Mouse (Mus musculus): ENCODE results near the gene Mum1l1.
"Not testable (repeated sequence)": the region's sequence is repeated elsewhere in the genome, so short reads cannot be mapped to it uniquely, and the experiment has no call there.

Gene Mum1l1

GRCm38 (mm10) chrX:139209829-139210225 is at the start of gene Mum1l1:
Mum1l1 (plus strand) TSS chrX:139210042.
- peak; percentile 44 for DNase-seq (ENCODE audit: low read depth, low spot score)

GRCm38 (mm10) chrX:139178928-139179327 is 30.9 kb upstream of the Mum1l1 start, which contains the start of gene 4933428M09Rik:
4933428M09Rik (plus strand) TSS chrX:139179228.
- DNase-seq (ENCODE audit: low read depth, low spot score) = no peak

GRCm38 (mm10) chrX:139191506-139191905 is 18.3 kb upstream of the Mum1l1 start:
- not testable (repeated sequence) for DNase-seq (ENCODE audit: low read depth, low spot score)

- no peak for DNase-seq (ENCODE audit: low read depth, low spot score)
Measured at GRCm38 (mm10) chrX:139194572-139195279, 15.1 kb upstream of the Mum1l1 start.

- DNase-seq (ENCODE audit: low read depth, low spot score) = not testable (repeated sequence)
Measured at GRCm38 (mm10) chrX:139209191-139209828, 532 bp upstream of the Mum1l1 start.

DNA sequence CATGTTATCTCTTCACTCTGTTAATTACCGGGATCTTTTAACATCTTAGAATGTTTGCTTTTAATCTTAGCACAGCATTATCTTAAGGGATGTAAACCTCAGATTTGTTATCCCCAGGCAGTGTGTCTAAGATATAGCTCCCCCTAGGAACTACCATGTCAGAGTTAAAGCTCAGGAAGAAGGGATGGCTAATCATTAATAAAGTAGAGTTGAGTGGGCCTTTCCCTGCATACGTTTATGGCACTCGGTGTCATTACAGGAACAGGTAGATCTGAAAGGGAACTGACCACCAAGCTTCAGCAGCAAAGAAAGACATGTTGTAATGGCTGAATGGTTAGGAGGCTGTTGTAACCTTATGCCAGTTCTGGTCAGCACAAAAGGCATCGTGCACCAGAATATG is 4.9 kb downstream of the Mum1l1 start:
- no peak for DNase-seq (ENCODE audit: low read depth, low spot score)

DNA sequence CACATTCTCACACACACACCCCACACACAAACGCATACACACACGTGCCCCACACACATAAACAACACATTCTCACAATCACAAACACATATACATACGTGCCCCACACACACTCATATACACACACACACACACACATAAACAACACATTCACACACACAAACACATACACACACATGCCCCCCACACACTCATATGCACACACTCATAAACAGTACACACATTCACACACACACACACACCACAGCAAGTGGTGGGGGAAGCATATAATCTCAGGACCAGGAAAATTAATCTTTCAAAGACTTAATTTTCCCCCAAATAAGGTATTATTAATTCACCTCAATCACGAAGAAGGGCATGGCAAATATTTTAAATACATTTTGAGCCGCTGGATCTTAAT is 6.6 kb downstream of the Mum1l1 start:
- DNase-seq (ENCODE audit: low read depth, low spot score) = no peak

DNA sequence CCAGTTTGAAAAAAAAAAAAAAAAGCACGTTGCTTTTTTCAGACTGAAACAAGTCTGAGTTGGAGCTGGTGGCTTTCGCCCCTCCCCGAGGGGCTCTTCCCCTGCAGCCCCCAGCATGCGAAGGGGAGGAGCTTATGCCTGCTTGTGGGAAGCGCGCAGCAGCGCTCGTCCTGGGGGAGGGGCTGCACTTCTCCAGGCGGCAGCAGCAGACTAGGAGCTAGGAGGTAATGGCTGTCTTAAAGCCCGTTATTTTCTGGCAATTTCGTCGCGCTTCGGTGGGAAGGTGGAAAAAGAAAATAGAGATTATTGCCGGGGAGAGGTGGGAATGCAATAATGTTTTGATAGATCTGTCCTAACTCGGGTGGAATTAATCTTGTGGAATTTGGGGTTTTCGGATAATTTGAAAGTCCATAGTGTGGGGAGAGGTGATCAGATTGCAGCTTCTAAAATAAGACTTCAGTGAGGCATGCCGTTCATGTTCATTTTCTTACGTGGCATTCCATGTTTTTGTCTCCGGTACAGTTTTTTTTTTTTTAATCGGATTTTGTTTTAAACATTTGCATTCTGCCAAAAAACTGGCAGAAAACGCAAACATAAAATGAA is 7.2 kb downstream of the Mum1l1 start:
- peak; percentile 63 for DNase-seq (ENCODE audit: low read depth, low spot score)

DNA sequence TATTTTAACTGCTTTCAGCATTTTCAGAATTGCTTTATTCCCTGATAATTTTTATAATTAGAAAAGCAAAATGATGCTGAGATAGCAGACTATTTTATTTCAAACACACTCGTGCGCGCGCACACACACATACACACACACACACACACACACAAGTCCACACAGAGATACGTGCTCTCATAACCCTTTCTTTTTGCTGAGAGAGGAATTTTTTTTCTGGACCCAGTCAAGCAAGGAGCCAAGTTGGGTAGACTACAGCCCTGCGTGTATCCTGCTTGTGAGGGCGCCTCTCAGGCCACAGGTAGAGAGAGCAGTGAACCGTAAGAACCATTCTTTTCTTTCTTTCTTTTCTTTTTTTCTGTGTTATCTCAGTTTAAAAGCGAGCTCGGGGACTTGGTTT is 7.9 kb downstream of the Mum1l1 start:
- DNase-seq (ENCODE audit: low read depth, low spot score) = no peak

- DNase-seq (ENCODE audit: low read depth, low spot score) = no peak
Measured at GRCm38 (mm10) chrX:139219017-139219416, 9.2 kb downstream of the Mum1l1 start.

DNA sequence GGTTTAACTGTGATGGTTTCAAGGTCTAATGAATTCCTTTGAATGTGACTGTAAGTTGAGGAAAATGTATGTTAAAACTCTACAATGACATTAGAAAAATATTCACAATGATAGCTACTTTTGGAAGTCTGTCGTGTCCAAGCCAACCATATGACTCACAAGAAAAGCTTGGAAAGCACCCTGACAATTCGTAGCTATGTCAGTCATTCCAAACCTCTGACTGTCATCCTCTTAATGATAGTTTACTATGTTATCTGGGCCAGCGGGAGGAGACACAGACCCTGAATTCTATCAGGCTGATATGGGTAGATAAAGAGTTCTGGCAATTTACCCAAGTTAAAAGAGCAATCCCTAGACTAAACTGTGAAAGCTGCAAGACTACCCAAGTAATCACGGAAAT is 11.0 kb downstream of the Mum1l1 start:
- no peak for DNase-seq (ENCODE audit: low read depth, low spot score)

DNA sequence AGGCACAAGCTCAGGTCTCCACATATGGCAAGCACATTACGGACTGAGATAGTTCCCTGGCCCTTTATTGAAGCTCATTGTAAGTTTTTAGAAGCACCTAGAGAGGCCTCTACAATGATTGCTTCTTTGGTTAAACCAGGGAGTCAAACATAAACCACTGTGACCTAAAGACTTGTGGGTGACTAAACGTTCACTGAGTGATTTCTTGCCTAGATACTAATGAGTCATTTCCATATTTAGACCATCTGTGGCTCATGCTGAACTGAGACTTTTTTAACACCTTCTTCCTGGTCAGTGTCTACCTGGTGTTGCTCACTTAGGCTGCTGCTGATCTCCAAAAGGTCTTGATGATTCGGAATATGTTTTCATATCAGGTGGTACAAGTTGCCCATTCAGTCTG is 12.1 kb downstream of the Mum1l1 start:
- DNase-seq (ENCODE audit: low read depth, low spot score) = no peak

DNA sequence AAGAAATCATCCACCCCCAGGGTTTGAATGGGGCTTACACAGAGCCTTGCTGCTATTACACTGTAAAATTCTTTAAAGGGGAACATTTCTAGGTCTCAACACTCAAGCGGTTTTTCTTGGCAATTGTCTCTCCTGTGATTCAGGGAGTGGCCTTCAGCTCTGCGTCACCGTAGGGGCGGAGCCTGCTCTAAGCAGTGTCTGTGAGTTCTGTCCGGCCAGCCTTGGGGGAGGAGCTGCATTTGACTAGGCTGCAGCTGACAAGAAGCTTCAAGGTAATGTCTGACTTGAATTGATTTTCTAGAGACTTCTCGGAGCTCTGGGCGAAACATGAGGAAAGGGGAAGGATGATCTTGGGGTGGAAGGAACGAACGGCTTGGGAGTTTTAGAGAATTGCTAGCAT is 21.3 kb downstream of the Mum1l1 start:
- DNase-seq (ENCODE audit: low read depth, low spot score) = peak; percentile 26

GRCm38 (mm10) chrX:139247294-139247693 is 37.5 kb downstream of the Mum1l1 start:
- DNase-seq (ENCODE audit: low read depth, low spot score) = no peak

DNA sequence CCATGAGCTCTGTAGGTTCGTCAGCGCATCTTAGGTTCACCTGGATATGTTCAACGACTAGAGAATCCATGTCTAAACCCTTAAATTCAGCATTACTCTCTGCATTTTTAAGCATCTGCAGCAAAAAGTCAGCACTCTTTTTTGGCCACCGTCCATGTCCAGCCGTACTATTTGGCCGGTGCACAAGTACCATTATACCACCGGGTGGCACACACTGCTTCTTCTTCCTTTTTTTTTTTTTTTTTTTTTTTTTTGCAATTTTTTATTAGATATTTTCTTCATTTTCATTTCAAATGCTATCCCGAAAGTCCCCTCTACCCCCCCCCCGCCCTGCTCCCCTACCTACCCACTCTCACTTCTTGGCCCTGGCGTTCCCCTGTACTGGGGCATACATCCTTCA is 47.2 kb downstream of the Mum1l1 start:
- DNase-seq (ENCODE audit: low read depth, low spot score) = no peak

GRCm38 (mm10) chrX:139281966-139282365 is 72.1 kb downstream of the Mum1l1 start:
- no peak for DNase-seq (ENCODE audit: low read depth, low spot score)

Data from embryo, embryonic 11.5 days (tissue).